Mouse (Mus musculus): ENCODE measurements around the gene Gata2. TPM values are rescaled to one million over a fixed set of nuclear protein-coding genes. Genes with fewer than 3 reads are reported as not detected.

Gata2 gene
- 351 and 598 TPM in 2 replicates for polyA plus RNA-seq (2012)

GRCm38 (mm10) chr6:88193433-88194052, at the start of gene Gata2:
TSS of gene Gata2 (plus strand) at chr6:88193891.

GRCm38 (mm10) chr6:88221968-88222367, 28.3 kb downstream of the Gata2 start, which contains the start of gene Dnajb8:
TSS of gene Dnajb8 (plus strand) at chr6:88222268.

Other genes with a start within 250 kb of the Gata2 start
- 163 and 296 TPM in 2 replicates for gene H1fx, start 212.3 kb upstream of the Gata2 start, polyA plus RNA-seq (2012)
- 105 and 106 TPM in 2 replicates for gene Rab7, start 148.6 kb upstream of the Gata2 start, polyA plus RNA-seq (2012)
- gene Rpn1, start 109.4 kb upstream of the Gata2 start, polyA plus RNA-seq (2012), result 81.3 and 91.4 TPM in 2 replicates
- not detected in 2 replicates for gene Dnajb8, start 28.4 kb downstream of the Gata2 start, polyA plus RNA-seq (2012)